Mouse (Mus musculus): ENCODE data around the gene Grap.

GRCm38 (mm10) chr11:61638764-61639536, 14.1 kb upstream of the Grap start:
- TF ChIP-seq POLR2A (IDR thresholded peaks at IDR 0.05; ENCODE audit: insufficient read length, low read depth): no peak
- TF ChIP-seq E2F4 (IDR thresholded peaks at IDR 0.05; ENCODE audit: insufficient read depth): no peak
- no peak for TF ChIP-seq POLR2AphosphoS2 (IDR thresholded peaks at IDR 0.05; ENCODE audit: insufficient read length, low read depth)
- no peak for TF ChIP-seq MYOG (IDR thresholded peaks at IDR 0.05; ENCODE audit: control insufficient read depth in 1 of 3, insufficient read depth in 1 of 3, insufficient read length in 2 of 3, low read depth in 2 of 3)
- no peak for TF ChIP-seq TCF3 (IDR thresholded peaks at IDR 0.05; ENCODE audit: insufficient read length, low read depth)
- no peak for TF ChIP-seq TCF12 (IDR thresholded peaks at IDR 0.05; ENCODE audit: insufficient read depth, poor library complexity, severe bottlenecking)

Data from myocyte (in vitro differentiated cells).